Mouse (Mus musculus) MEL (cell line): ENCODE results near the gene 2310050C09Rik. TPM values are rescaled to one million over a fixed set of nuclear protein-coding genes. Genes with fewer than 3 reads are reported as not detected.

Experiments
- DNase-seq: peaks from one replicate; pipeline ENCODE4 v3.0.0; 2011; ENCODE audit warnings: low read depth, low spot score
- H3K27ac ChIP-seq: 2 replicates; pipeline ENCODE4 v1.5.1; 2012; ENCODE audit warnings: low read depth, mild to moderate bottlenecking, control low read depth, low read length, moderate library complexity; ENCODE audit not compliant: control insufficient read depth
- H3K27me3 ChIP-seq, 2 experiments: fragments of 150-350 bp in 1 of 2; sonication (generic) in 1 of 2; 2 replicates each; pipeline ENCODE4 v1.6.1; 2012; ENCODE audit warnings: low read length in 2 of 2, mild to moderate bottlenecking in 2 of 2, improper control_type of control experiment in 1 of 2, moderate library complexity in 1 of 2; ENCODE audit not compliant: insufficient read depth in 2 of 2, control insufficient read depth in 1 of 2
- H3K36me3 ChIP-seq, 2 experiments: 2 replicates each; pipeline ENCODE4 v1.6.1; 2012 to 2014; ENCODE audit warnings: low read length in 2 of 2, improper control_type of control experiment in 1 of 2, inconsistent platforms in 1 of 2, mild to moderate bottlenecking in 1 of 2; ENCODE audit not compliant: insufficient read depth in 2 of 2, control insufficient read depth in 1 of 2
- H3K4me1 ChIP-seq, 2 experiments: fragments of 150-350 bp in 1 of 2; sonication (generic) in 1 of 2; 2 replicates each; pipeline ENCODE4 v1.6.1; 2012; ENCODE audit warnings: low read length in 2 of 2, improper control_type of control experiment in 1 of 2, mild to moderate bottlenecking in 1 of 2; ENCODE audit not compliant: insufficient read depth in 2 of 2, control insufficient read depth in 1 of 2
- H3K4me3 ChIP-seq, 2 experiments: fragments of 150-350 bp in 1 of 2; sonication (generic) in 1 of 2; 2 replicates each; pipeline ENCODE4 v1.5.1; 2012; ENCODE audit warnings: low read depth in 2 of 2, low read length in 2 of 2, mild to moderate bottlenecking in 2 of 2, moderate library complexity in 2 of 2, control low read depth in 1 of 2, improper control_type of control experiment in 1 of 2; ENCODE audit not compliant: control insufficient read depth in 1 of 2, insufficient read depth in 1 of 2
- H3K79me2 ChIP-seq: 2 replicates; pipeline ENCODE4 v1.6.1; 2012; ENCODE audit warnings: mild to moderate bottlenecking, low read length, moderate library complexity; ENCODE audit not compliant: control insufficient read depth, poor library complexity, insufficient read depth
- H3K9ac ChIP-seq: 2 replicates; pipeline ENCODE4 v1.6.1; 2012; ENCODE audit warnings: low read depth, mild to moderate bottlenecking, control low read depth, low read length, moderate library complexity; ENCODE audit not compliant: control insufficient read depth, poor library complexity, severe bottlenecking
- H3K9me3 ChIP-seq: fragments of 150-350 bp; sonication (generic); replicated peaks from 2 replicates; pipeline ENCODE4 v1.6.1; 2012; ENCODE audit warnings: mild to moderate bottlenecking, low read length, improper control_type of control experiment, moderate library complexity; ENCODE audit not compliant: insufficient read depth
- CHD2 ChIP-seq: IDR thresholded peaks from 2 replicates; pipeline ENCODE4 v1.6.1; 2011; ENCODE audit warnings: low read length, improper control_type of control experiment
- ELF1 ChIP-seq: IDR thresholded peaks from 2 replicates; pipeline ENCODE4 v1.6.1; 2014; ENCODE audit warnings: low read depth, mild to moderate bottlenecking, inconsistent platforms, low read length, improper control_type of control experiment, moderate library complexity
- KAT2A ChIP-seq: conservative IDR thresholded peaks from 2 replicates; pipeline ENCODE4 v1.6.1; 2012; ENCODE audit warnings: low read depth, low read length, improper control_type of control experiment, inconsistent platforms
- MAX ChIP-seq: IDR thresholded peaks from 2 replicates; pipeline ENCODE4 v1.6.1; 2011; ENCODE audit warnings: low read length, improper control_type of control experiment
- MEF2A ChIP-seq: IDR thresholded peaks from 2 replicates; pipeline ENCODE4 v1.6.1; 2014; ENCODE audit warnings: low read depth, mild to moderate bottlenecking, inconsistent platforms, low read length, improper control_type of control experiment; ENCODE audit not compliant: poor library complexity, insufficient replicate concordance, severe bottlenecking; ENCODE audit errors: extremely low read depth
- MYB ChIP-seq: IDR thresholded peaks from 2 replicates; pipeline ENCODE4 v1.6.1; 2011; ENCODE audit warnings: mild to moderate bottlenecking, low read depth, low read length, improper control_type of control experiment
- NELFE ChIP-seq: IDR thresholded peaks from 2 replicates; pipeline ENCODE4 v1.6.1; 2011; ENCODE audit warnings: low read depth, low read length, improper control_type of control experiment
- NRF1 ChIP-seq: IDR thresholded peaks from 2 replicates; pipeline ENCODE4 v1.6.1; 2014; ENCODE audit warnings: low read depth, mild to moderate bottlenecking, inconsistent platforms, low read length, improper control_type of control experiment, moderate library complexity; ENCODE audit not compliant: poor library complexity, insufficient read depth, severe bottlenecking
- RAD21 ChIP-seq: IDR thresholded peaks from 2 replicates; pipeline ENCODE4 v1.6.1; 2011; ENCODE audit warnings: mild to moderate bottlenecking, low read depth, low read length, improper control_type of control experiment
- RCOR1 ChIP-seq: IDR thresholded peaks from 2 replicates; pipeline ENCODE4 v1.6.1; 2012; ENCODE audit warnings: low read depth, mild to moderate bottlenecking, inconsistent platforms, low read length, improper control_type of control experiment
- TAL1 ChIP-seq: IDR thresholded peaks from 2 replicates; pipeline ENCODE4 v1.6.1; 2012; ENCODE audit warnings: mild to moderate bottlenecking, inconsistent platforms, low read length, moderate library complexity, mixed read lengths
- TBP ChIP-seq: IDR thresholded peaks from 2 replicates; pipeline ENCODE4 v1.8.0; 2011; ENCODE audit warnings: low read depth, low read length, improper control_type of control experiment
- TCF12 ChIP-seq: IDR thresholded peaks from 2 replicates; pipeline ENCODE4 v1.6.1; 2014; ENCODE audit warnings: low read depth, mild to moderate bottlenecking, inconsistent platforms, low read length, improper control_type of control experiment, moderate library complexity
- UBTF ChIP-seq: IDR thresholded peaks from 2 replicates; pipeline ENCODE4 v1.6.1; 2012; ENCODE audit warnings: low read depth, mild to moderate bottlenecking, inconsistent platforms, low read length, improper control_type of control experiment, moderate library complexity, borderline replicate concordance; ENCODE audit not compliant: insufficient read depth
- USF2 ChIP-seq, 2 experiments: IDR thresholded peaks; 2 replicates each; pipeline ENCODE4 v1.6.1; 2011 to 2012; ENCODE audit warnings: improper control_type of control experiment in 2 of 2, low read length in 2 of 2, borderline replicate concordance in 1 of 2, inconsistent platforms in 1 of 2, low read depth in 1 of 2, mild to moderate bottlenecking in 1 of 2; ENCODE audit not compliant: insufficient read depth in 1 of 2
- ZKSCAN1 ChIP-seq: IDR thresholded peaks from 2 replicates; pipeline ENCODE4 v1.6.1; 2012; ENCODE audit warnings: low read depth, mild to moderate bottlenecking, inconsistent platforms, low read length, improper control_type of control experiment, moderate library complexity
- polyA plus RNA-seq, 2 experiments: library from polyadenylated mRNA; stranded (reverse) in 1 of 2; unstranded in 1 of 2; fragments of >175 nt in 1 of 2; fragments of >200 nt in 1 of 2; gene quantifications; 2 replicates each; pipeline versions ENCODE4 v1.2.1 to v1.2.4; 2012; ENCODE audit warnings: low replicate concordance in 2 of 2, low read depth in 1 of 2; ENCODE audit not compliant: insufficient read length in 2 of 2, insufficient read depth in 1 of 2, missing spikeins in 1 of 2
- total RNA-seq: library from RNA; depleted of rRNA; stranded (reverse); fragments of 300-350 nt; gene quantifications from 2 replicates; pipeline ENCODE4 v1.2.3, GENCODE M21; 2012

2310050C09Rik gene
- total and polyA plus RNA-seq, 3 experiments: not detected

DNA sequence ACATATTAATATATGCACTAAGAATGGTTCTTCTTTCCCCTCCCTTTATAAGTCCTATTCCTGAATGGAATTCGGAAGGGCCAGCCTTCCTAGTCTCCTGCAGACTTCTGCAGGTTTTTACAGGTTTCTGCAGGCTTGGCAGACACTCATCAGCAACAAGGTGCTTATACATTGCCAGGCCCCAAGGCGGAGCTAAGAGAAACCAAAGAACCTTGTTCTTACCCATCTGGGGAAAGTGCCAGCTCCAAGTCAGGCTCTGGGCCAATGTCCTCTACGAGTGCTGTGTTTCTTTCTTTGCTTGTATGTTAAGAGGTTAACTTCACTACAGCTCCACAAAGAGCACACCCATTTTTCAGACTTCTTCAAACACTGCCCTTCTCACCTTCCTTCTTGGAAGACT is 24.0 kb upstream of the 2310050C09Rik start:
- Histone ChIP-seq H3K27me3 (no peaks in the 10 kb centered on the region; a peak in 1 of 4 replicates), H3K9ac (no peak overlapping the region), H3K36me3 (no peaks in the 10 kb centered on the region), H3K79me2 (no peaks in the 10 kb centered on the region), H3K27ac (no peak overlapping the region), H3K4me1 (no peaks in the 10 kb centered on the region), H3K4me3 (no peak overlapping the region), H3K9me3 (no peaks in the 10 kb centered on the region)
- no peak for TF ChIP-seq MAX
- TF ChIP-seq USF2 (IDR thresholded peaks at IDR 0.05; ENCODE audit: borderline replicate concordance in 1 of 2, insufficient read depth in 1 of 2, low read depth in 1 of 2, low read length in 2 of 2): no peak
- no peak for TF ChIP-seq MYB
- DNase-seq: no peak

DNA sequence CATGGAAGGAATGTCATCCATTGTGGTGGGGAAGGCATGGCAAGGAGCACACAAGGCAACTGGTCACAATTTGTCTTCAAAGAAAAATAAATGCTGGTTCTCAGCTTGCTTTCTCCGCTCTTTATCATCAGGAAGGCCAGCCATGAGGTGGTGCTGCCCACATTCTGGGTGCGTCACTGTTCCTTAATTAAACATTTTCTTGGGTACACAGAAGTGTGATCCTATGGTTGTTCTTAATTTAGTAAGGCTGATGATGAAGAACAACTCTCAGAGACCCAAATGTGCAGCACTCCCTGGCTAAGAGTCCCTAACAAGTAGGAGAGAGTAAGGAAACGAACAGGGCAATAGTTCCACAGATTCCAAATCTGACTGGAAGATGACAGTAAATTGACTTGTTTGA is 4.2 kb upstream of the 2310050C09Rik start:
- TF ChIP-seq RAD21: no peak
- no peak for TF ChIP-seq RCOR1
- no peak for TF ChIP-seq TBP
- TF ChIP-seq UBTF: no peak
- no peak for TF ChIP-seq TCF12
- no peak for TF ChIP-seq USF2 (IDR thresholded peaks at IDR 0.05; ENCODE audit: borderline replicate concordance in 1 of 2, insufficient read depth in 1 of 2, low read depth in 1 of 2, low read length in 2 of 2)
- no peak for TF ChIP-seq NELFE
- no peak for TF ChIP-seq NRF1
- TF ChIP-seq KAT2A: no peak
- no peak for TF ChIP-seq ZKSCAN1
- TF ChIP-seq ELF1: no peak
- no peak for TF ChIP-seq CHD2
- TF ChIP-seq MEF2A: no peak
- Histone ChIP-seq H3K79me2 (no peaks in the 10 kb centered on the region), H3K9ac (no peak overlapping the region), H3K36me3 (no peaks in the 10 kb centered on the region), H3K4me3 (no peak overlapping the region), H3K27me3 (no peaks in the 10 kb centered on the region), H3K27ac (no peak overlapping the region), H3K4me1 (no peaks in the 10 kb centered on the region), H3K9me3 (no peaks in the 10 kb centered on the region)
- no peak for DNase-seq

DNA sequence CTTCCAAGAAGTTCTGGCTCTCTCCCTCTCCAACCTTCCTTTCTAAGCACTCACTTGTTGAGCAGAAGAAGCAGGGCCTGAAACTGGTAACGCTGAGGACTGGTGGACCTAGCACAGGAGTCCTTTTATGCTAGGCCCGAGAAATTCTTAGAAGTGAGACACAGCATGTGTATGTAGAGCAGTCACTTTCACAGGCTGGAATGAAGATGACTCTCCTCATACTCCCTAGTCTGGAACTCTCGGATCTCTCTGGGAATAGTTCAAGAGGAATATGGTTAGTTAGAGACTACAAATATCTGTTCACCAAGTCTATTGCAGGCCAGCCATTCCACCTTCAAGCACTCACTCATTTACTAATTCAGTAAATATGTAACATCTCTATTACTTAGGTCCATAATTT is 18.8 kb downstream of the 2310050C09Rik start, which contains the start of gene Lce1l:
Gene Lce1l (minus strand): TSS at position 101 of the 400 bp plus-strand sequence.
- Histone ChIP-seq H3K9ac (no peak within 1 kb of the TSS), H3K27ac (no peak within 1 kb of the TSS), H3K79me2 (no peaks in the 10 kb centered on the region), H3K4me3 (no peak within 1 kb of the TSS), H3K4me1 (no peaks in the 10 kb centered on the region), H3K27me3 (no peaks in the 10 kb centered on the region), H3K9me3 (no peaks in the 10 kb centered on the region), H3K36me3 (no peaks in the 10 kb centered on the region)
- no peak for DNase-seq
- TF ChIP-seq KAT2A: no peak
- no peak for TF ChIP-seq TAL1
- no peak for TF ChIP-seq NRF1
